Mouse (Mus musculus) ES-E14 (cell line): Measurements from ENCODE around the gene Ahdc1.

Experiments
- CHD2 ChIP-seq: IDR thresholded peaks from 2 replicates; pipeline ENCODE4 v1.6.1; 2014; ENCODE audit warnings: mild to moderate bottlenecking, low read depth, low read length, inconsistent platforms
- MAFK ChIP-seq: IDR thresholded peaks from 2 replicates; pipeline ENCODE4 v1.6.1; 2014; ENCODE audit warnings: mild to moderate bottlenecking, low read depth, low read length, inconsistent platforms; ENCODE audit not compliant: insufficient read depth
- ZNF384 ChIP-seq: IDR thresholded peaks from 2 replicates; pipeline ENCODE4 v1.6.1; 2012; ENCODE audit warnings: low read depth, low read length, inconsistent platforms

GRCm38 (mm10) chr4:133045771-133046474, 34.9 kb downstream of the Ahdc1 start:
- TF ChIP-seq MAFK (no peak), CHD2 (no peak), ZNF384 (no peak)
